Mouse (Mus musculus) brain, embryonic 14.5 days (tissue): ENCODE measurements at regions not wholly inside any gene's neighbourhood (a gene's known extent, or its start where the extent isn't known, plus 50 kb on each side); places are given as distances from the start of the nearest gene placed in this dataset.
A peak's percentile ranks its signal among the peaks of the same experiment; 100 is the strongest.

Source experiments
- DNase-seq: peaks from one replicate; pipeline ENCODE4 v3.0.0-alpha.2; 2011; ENCODE audit warnings: low read depth
- CTCF ChIP-seq: fragments of 200-500 bp; IDR thresholded peaks from 2 replicates; pipeline ENCODE4 v1.5.1; 2012; ENCODE audit warnings: inconsistent platforms, mild to moderate bottlenecking, moderate library complexity, borderline replicate concordance; ENCODE audit not compliant: insufficient read depth, insufficient read length; ENCODE audit errors: extremely low read depth
- POLR2A ChIP-seq: fragments of 200-500 bp; IDR thresholded peaks from 2 replicates; pipeline ENCODE4 v1.6.1; 2012; ENCODE audit warnings: mild to moderate bottlenecking, inconsistent platforms, borderline replicate concordance; ENCODE audit not compliant: poor library complexity, insufficient read depth, insufficient read length, severe bottlenecking; ENCODE audit errors: extremely low read depth

DNA sequence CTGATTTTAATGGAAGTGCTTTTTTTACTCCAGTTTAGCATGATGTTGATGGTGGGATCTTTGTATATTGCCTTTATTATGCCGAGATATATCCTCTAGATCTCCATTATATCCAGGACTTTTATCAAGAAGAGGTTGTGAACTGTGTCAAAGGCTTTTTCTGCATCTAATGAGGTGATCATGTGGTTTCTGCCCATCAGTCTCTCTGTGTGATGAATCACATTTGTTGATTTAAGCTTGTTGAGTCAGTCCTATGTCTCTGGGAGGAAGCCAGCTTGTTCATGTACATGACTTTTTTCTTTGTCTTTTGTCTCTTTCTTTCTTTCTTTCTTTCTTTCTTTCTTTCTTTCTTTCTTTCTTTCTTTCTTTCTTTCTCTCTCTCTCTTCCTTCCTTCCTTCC is 348.4 kb upstream of the Adamts9 start:
- DNase-seq = no peak
- TF ChIP-seq POLR2A (no peak), CTCF (no peak)

GRCm38 (mm10) chr6:93288421-93288820 is 345.1 kb upstream of the Adamts9 start:
- TF ChIP-seq CTCF = no peak
- TF ChIP-seq POLR2A = no peak
- peak; percentile 41 for DNase-seq

DNA sequence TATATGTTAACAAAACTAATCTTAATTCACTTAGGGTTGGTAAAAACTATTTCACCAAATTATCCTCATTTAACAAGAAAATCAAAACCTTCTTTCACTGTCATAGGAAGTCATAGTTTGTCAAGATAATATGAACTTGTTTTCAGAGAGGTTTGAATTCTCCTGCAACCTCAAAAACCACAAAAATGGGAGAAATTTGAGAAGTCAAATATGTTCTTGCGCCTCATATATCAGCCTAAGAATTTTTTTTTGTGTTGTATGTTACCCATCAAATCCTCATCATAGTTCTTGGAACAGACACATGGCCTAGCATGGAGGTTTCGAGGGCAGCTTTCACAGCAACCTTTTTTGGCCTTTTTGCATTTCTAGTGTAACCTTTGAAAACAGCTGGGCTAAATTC is 342.5 kb upstream of the Adamts9 start:
- TF ChIP-seq POLR2A = no peak
- no peak for TF ChIP-seq CTCF
- DNase-seq = no peak

DNA sequence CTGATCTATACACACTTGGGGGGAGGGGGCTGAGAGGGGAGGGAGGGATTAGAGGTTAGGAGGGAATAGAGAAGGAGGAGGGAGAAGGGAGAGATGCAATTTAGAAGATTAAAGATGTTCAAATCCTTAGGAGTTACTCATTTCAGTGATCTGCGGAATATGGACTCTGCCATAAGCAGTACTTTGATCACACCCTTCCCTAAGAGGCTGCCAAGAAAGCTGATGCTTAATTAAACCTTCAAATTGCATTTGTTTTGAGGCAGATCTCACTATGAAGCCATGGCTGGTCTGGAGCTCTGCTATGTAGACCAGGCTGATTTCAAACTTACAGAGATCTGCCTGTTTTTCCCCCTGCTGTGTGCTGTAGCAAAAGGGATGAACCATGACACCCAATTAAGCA is 338.2 kb upstream of the Adamts9 start:
- TF ChIP-seq CTCF (no peak), POLR2A (no peak)
- DNase-seq = peak; percentile 46

- no peak for DNase-seq
- TF ChIP-seq POLR2A (no peak), CTCF (no peak)
Observed at GRCm38 (mm10) chr6:93273917-93274513, 330.7 kb upstream of the Adamts9 start.

DNA sequence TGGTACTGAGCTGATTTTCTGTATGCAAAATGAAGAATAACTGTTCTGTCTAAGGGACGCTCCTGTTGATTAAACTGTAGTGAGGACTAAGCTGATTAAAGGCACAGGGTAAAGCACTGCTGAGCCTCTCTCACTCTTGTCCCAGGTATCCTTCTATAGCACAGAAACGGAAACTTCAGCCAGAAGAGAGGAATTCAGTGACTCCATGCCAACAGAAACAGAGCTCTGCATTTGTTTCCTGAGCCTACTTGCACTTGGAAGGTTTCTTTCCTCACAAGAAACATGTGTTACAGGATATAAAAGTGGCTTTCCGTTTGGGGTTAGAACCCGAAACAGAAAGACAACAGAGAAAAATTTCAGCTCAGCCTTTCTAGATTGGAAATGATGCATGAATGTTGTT is 328.9 kb upstream of the Adamts9 start:
- TF ChIP-seq CTCF (no peak), POLR2A (no peak)

DNA sequence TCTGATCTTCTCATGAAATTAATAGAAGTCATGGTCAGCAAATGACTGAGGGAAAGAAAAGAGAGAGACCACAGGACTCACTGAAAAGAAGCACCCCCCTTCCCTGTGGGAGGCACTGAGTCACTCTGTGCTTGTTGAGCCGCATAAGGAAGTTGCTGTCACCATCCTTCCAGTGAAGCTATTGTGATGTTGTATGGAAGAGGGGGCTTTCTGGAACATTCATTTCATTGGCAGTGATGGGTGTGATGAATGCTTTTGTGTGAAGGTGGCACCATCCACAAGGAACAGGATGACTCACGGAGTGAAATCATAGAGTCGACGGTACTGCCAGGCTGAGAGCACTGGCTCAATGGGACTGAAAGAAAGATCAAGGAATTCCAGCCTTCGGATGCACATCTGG is 323.5 kb upstream of the Adamts9 start:
- DNase-seq = no peak
- no peak for TF ChIP-seq CTCF
- TF ChIP-seq POLR2A = no peak

More for the DNA sequence above, 328.9 kb upstream of the Adamts9 start:
- no peak for DNase-seq

- no peak for DNase-seq
- TF ChIP-seq POLR2A (no peak), CTCF (no peak)
Observed at GRCm38 (mm10) chr6:93265164-93265563, 321.9 kb upstream of the Adamts9 start.

- DNase-seq = no peak
- TF ChIP-seq POLR2A = no peak
- no peak for TF ChIP-seq CTCF
Observed at GRCm38 (mm10) chr6:93260827-93261226, 317.5 kb upstream of the Adamts9 start.

- TF ChIP-seq CTCF (no peak), POLR2A (no peak)
- DNase-seq = no peak
Observed at GRCm38 (mm10) chr6:93257130-93257841, 314.0 kb upstream of the Adamts9 start.

GRCm38 (mm10) chr6:93253746-93254145 is 310.5 kb upstream of the Adamts9 start:
- TF ChIP-seq POLR2A (no peak), CTCF (no peak)
- DNase-seq = peak; percentile 61

DNA sequence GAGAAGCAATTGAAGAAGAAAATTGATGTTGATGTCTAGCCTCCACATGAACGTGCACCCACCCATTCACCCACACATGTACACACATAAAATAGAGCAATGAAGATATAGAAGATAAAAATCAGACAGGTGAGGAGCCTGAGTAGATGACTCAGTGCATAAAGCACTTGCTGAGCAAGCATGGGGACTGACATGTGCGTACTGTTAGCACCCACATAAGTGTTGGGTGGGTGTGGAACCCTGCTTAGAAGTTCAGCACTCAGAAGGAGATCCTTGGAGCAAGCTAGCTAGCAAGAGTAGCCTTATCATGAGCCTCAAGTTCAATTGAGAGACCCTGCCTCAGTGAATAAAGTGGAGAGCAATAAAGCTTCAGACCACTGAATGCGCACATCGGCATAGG is 305.7 kb upstream of the Adamts9 start:
- no peak for DNase-seq
- TF ChIP-seq POLR2A (no peak), CTCF (no peak)
